Mouse (Mus musculus) frontal cortex, postnatal 14 days (tissue): Measurements from ENCODE around the gene Olfr1385.
A peak's percentile ranks its signal among the peaks of the same experiment; 100 is the strongest.
"Not testable (repeated sequence)": the region's sequence is repeated elsewhere in the genome, so short reads cannot be mapped to it uniquely, and the experiment has no call there.

Source experiments
- DNase-seq, 2 experiments: peaks; one replicate each; pipeline ENCODE4 v3.0.0; 2022; ENCODE audit warnings: low spot score in 2 of 2

The Olfr1385 gene

DNA sequence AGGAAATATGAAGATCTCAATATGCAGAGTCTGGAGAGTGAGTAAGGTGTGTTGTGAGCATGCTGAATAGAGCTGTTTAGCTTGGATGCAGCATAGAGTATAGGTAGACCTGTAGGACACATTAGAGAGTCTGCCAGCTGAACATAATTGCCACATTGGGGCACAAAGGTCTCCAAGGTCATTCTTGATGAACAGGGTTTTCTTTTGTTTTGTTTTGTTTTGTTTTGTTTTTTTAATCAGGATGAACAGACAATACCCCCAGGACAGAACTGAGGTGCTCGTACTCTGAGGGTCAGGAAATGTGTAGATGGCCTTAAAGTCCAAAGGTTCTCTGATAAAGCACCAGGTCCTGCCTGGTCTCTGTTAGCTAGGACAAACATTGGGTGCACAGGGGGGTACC, at the start of gene Olfr1385:
TSS of gene Olfr1385 (plus strand) at position 301 of the 400 bp plus-strand sequence.
- not testable (repeated sequence) for DNase-seq

DNA sequence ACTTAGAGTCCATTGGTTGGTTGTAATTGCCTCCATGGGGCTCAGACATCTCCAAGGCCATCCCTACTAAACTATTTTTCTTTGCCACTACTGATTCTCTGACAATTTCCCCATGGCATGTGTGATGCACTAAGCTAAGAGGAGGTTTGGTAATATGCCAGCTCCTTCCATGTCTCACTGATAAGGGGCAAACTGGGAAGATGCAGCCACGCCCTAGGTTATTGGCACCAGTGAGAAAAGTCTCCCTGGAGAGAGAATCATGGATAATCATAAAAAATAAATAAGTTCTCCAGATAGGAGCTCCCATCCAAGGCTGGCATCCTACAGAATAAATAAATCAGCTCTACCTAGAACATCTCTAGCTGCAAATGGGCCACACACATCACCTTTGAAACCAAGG, 33.8 kb upstream of the Olfr1385 start, which contains the start of gene Olfr1387:
TSS of gene Olfr1387 (plus strand) at position 301 of the 400 bp plus-strand sequence.
- no peak for DNase-seq

GRCm38 (mm10) chr11:49464746-49465145, 24.1 kb upstream of the Olfr1385 start, which contains the start of gene Olfr1386:
TSS of gene Olfr1386 (plus strand) at chr11:49465046.
- DNase-seq = not testable (repeated sequence)

DNA sequence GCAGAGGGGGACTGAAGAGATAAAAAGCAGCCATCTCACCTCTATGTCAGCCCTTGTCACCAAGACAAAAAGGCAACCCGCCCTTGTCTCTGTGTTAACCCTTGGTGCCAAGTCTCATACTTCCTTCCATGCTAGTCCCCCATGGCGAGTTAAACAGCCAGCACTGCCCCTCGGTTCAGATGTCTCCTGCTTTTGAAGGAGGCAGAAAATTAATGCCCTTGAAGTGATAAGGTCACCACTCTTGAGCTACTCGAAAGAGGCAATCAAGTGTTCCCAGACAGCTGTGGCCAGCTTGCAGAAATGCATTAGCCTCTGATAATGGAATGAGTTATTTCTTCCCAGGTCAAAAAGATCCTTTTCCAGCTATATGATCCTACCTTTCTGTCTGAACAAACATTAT, 2.9 kb upstream of the Olfr1385 start:
- no peak for DNase-seq

DNA sequence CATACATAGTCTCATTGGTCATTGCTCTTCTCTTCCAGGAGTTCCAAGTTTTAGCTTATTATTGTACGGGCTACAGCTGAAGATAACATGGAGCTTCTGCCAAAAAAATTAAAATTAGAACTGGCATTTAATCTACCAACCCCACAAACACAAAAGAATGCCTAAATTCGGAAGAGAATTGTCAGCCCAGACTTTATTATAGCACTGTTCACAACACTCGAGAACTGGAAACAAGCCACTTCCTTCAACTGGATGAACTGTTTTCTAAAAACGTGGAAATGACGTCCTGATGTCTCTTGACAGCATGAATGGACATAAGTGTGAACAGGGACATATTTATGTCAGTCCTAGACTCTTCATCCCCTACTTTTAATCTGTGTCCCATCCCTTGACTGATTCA, 29.2 kb downstream of the Olfr1385 start:
- no peak for DNase-seq

- DNase-seq = no peak
These were observed 30.5 kb downstream of the Olfr1385 start, which contains the start of gene Olfr1383 for GRCm38 (mm10) chr11:49519348-49519747. TSS of gene Olfr1383 (plus strand) at chr11:49519648.

- DNase-seq = no peak
These were observed 39.1 kb downstream of the Olfr1385 start, which contains the start of gene Olfr1382 for GRCm38 (mm10) chr11:49527947-49528346. TSS of gene Olfr1382 (plus strand) at chr11:49528247.

DNA sequence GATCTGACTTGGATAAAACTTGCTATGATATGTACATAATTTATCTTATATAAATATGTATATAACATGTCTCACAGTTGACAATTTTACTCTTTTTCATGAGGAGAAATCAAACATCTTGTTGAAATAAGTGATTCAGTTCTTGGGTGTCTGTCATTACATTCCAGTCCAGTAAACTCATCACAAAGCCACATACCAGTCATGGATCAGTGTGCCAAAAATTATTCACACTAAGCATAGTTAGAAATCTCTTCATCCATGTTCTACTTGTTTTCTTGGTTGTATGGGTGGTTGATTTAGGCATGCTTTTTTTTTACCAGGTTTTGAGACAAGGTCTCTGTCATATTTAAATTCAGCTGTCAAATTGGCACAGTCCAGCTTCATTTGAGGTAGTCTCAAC, 43.9 kb downstream of the Olfr1385 start:
- DNase-seq = no peak

GRCm38 (mm10) chr11:49536631-49537030, 47.8 kb downstream of the Olfr1385 start:
- peak in 1 of 2 experiments; percentile 25 for DNase-seq

DNA sequence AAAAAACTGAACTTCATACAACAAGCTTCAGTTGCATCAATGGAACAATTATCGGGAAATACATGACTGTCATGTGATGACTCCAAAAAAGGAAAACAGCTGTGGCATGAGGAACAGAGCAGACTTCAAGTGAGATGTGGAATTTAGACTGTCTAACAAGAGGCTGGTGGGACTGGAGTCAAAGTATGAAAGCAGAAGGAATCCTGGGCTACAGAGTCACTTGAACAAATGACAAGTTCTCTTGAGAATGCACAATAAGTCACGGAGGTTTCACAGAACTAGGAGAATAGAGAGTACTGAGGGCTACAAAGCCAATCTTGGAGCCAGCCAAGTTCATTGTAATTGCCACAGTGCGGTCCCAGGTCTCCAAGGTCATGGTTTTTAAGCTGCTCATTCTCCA, 54.3 kb downstream of the Olfr1385 start, which contains the start of gene Olfr1381:
TSS of gene Olfr1381 (plus strand) at position 301 of the 400 bp plus-strand sequence.
- DNase-seq = not testable (repeated sequence)
